Comparison of ENCODE assay signal across 15 mouse cellular contexts in genomic region chr1:124997577-124997976, GRCm38 (mm10).
DNase-seq lines count a peak whose midpoint lies in the region; ATAC-seq lines count a peak whose summit lies in the region.
"Had no signal": no experiment of that assay in that cellular context is flagged by ENCODE, and none has a peak within 500 bp of the region (broad histone marks: within the 10 kb centered on the region; RNA-seq: fewer than 3 reads in every experiment).

No protein-coding gene starts in this region.

- DNase-seq in frontal cortex, adult 2 months (ENCODE audit: extremely low spot score in 1 of 2, low spot score in 1 of 2): no peak
- peak; percentile 76 for DNase-seq in adrenal gland, adult 2 months
- DNase-seq in cerebellum, adult 11-12 months: peak; percentile 60
- peak; percentile 44 to 46 for DNase-seq in cerebellum, postnatal 36 days
- DNase-seq in urinary bladder, adult 18-20 months (ENCODE audit: low spot score in 2 of 2): no peak
- no peak for DNase-seq in heart, postnatal 10 days
- DNase-seq in ovary, postnatal 14 days (ENCODE audit: low spot score): no peak
- DNase-seq: embryo, embryonic 11 days; heart, postnatal 36 days; kidney, adult 2 months; liver, embryonic 13.5 days had no signal

- intact Hi-C loops in heart, postnatal 10 days (cut with DNase I): no loop called here

- peak; percentile 69 for ATAC-seq in frontal cortex, adult (ENCODE audit: low TSS enrichment)
- ATAC-seq: forebrain, embryonic 14.5 days; hindbrain, embryonic 16.5 days; midbrain, embryonic 15.5 days had no signal

Comparison
In these comparisons a context has a peak if more than half of its experiments do, and no peak if none do; other contexts are left out.
1. DNase-seq: peak in adrenal gland, adult 2 months (single experiment), cerebellum, adult 11-12 months (single experiment) and cerebellum, postnatal 36 days (2 of 2); none in frontal cortex, adult 2 months (0 of 2), urinary bladder, adult 18-20 months (0 of 2), heart, postnatal 10 days (0 of 2) and ovary, postnatal 14 days (single experiment).